Mouse (Mus musculus) right cerebral cortex, postnatal 25 days (tissue): ENCODE measurements around the gene Asap3.
A peak's percentile ranks its signal among the peaks of the same experiment; 100 is the strongest.

ENCODE experiments used
- DNase-seq: peaks from one replicate; pipeline ENCODE4 v3.0.0; 2022

Asap3 gene

GRCm38 (mm10) chr4:136206033-136206893, at the start of gene Asap3:
Asap3 (plus strand) TSS chr4:136206365.
- peak; percentile 79 for DNase-seq

GRCm38 (mm10) chr4:136158498-136158897, 47.7 kb upstream of the Asap3 start:
- no peak for DNase-seq

GRCm38 (mm10) chr4:136159802-136160397, 46.3 kb upstream of the Asap3 start:
- DNase-seq = peak; percentile 55

GRCm38 (mm10) chr4:136163448-136163847, 42.7 kb upstream of the Asap3 start:
- DNase-seq = peak; percentile 76

- no peak for DNase-seq
Observed at GRCm38 (mm10) chr4:136164981-136165380, 41.2 kb upstream of the Asap3 start.

GRCm38 (mm10) chr4:136167701-136168100, 38.5 kb upstream of the Asap3 start:
- no peak for DNase-seq

- no peak for DNase-seq
Observed at GRCm38 (mm10) chr4:136170401-136170800, 35.8 kb upstream of the Asap3 start.

- no peak for DNase-seq
Observed at GRCm38 (mm10) chr4:136171455-136171854, 34.7 kb upstream of the Asap3 start.

- DNase-seq = peak; percentile 25
Observed at GRCm38 (mm10) chr4:136172011-136172541, 34.1 kb upstream of the Asap3 start, which contains the start of gene E2f2. E2f2 (plus strand) TSS chr4:136172394.

GRCm38 (mm10) chr4:136172542-136173209, 33.5 kb upstream of the Asap3 start:
- DNase-seq = no peak

GRCm38 (mm10) chr4:136173210-136173715, 32.9 kb upstream of the Asap3 start:
- no peak for DNase-seq

GRCm38 (mm10) chr4:136174216-136175193, 31.7 kb upstream of the Asap3 start:
- no peak for DNase-seq

GRCm38 (mm10) chr4:136176022-136176552, 30.1 kb upstream of the Asap3 start:
- no peak for DNase-seq

- no peak for DNase-seq
Observed at GRCm38 (mm10) chr4:136177244-136177611, 28.9 kb upstream of the Asap3 start.

GRCm38 (mm10) chr4:136177612-136178474, 28.3 kb upstream of the Asap3 start:
- no peak for DNase-seq

- DNase-seq = no peak
Observed at GRCm38 (mm10) chr4:136178475-136178921, 27.7 kb upstream of the Asap3 start.

GRCm38 (mm10) chr4:136179456-136179855, 26.7 kb upstream of the Asap3 start:
- DNase-seq = no peak

- DNase-seq = peak; percentile 59
Observed at GRCm38 (mm10) chr4:136179998-136180397, 26.2 kb upstream of the Asap3 start.

- DNase-seq = peak; percentile 64
Observed at GRCm38 (mm10) chr4:136180408-136181330, 25.5 kb upstream of the Asap3 start.
